Mouse (Mus musculus): ENCODE measurements around the gene Apoh. TPM values are rescaled to one million over a fixed set of nuclear protein-coding genes. Genes with fewer than 3 reads are reported as not detected.

The Apoh gene
- polyA plus RNA-seq, 1 experiment from 2014 or later: 27.2 TPM

DNA sequence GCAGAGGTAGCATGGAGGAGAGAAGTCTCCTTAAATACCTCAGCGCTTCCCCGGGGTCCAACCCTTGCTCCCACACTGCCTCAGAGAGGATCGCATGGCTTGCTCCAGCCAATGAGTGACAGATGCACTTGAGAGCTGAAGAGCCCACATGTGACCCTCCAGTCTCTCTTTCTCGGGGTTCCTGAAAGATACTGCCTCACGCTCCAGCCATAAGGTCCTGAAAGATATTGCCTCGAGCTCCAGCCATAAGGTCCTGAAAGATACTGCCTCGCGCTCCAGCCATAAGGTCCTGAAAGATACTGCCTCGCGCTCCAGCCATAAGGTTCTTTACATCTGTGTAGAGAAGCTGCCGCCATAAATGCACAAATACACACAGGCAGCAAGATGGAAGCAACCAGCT is 24.0 kb upstream of the Apoh start:
- no peaks in the 10 kb centered on the region for H3K27me3 ChIP-seq (ENCODE audit: control insufficient read depth, insufficient read depth, low read length)
- no peaks in the 10 kb centered on the region for H3K4me1 ChIP-seq (ENCODE audit: control insufficient read depth, insufficient read depth, low read length)
- H3K9me3 ChIP-seq (replicated peaks; ENCODE audit: control insufficient read depth, low read length): no peaks in the 10 kb centered on the region
- H3K27ac ChIP-seq (ENCODE audit: low read length): no peak overlapping the region
- H3K4me2 ChIP-seq (ENCODE audit: low read depth, low read length): no peak overlapping the region
- WGBS: 85% methylated on average over 11 of the region's 11 CpGs
- no peak for ATAC-seq (ENCODE audit: insufficient read depth, low FRiP score)
- no peak overlapping the region for H3K9ac ChIP-seq (ENCODE audit: low read length)
- H3K36me3 ChIP-seq (ENCODE audit: control insufficient read depth, insufficient read depth, low read length): no peaks in the 10 kb centered on the region
- H3K4me3 ChIP-seq (replicated peaks; ENCODE audit: low read length): no peak overlapping the region

GRCm38 (mm10) chr11:108320561-108320960 is 22.6 kb upstream of the Apoh start:
- no peak overlapping the region for H3K4me3 ChIP-seq (replicated peaks; ENCODE audit: low read length)
- 79% methylated on average over 7 of the region's 7 CpGs for WGBS
- H3K4me2 ChIP-seq (ENCODE audit: low read depth, low read length): no peak overlapping the region

GRCm38 (mm10) chr11:108322156-108322555 is 21.0 kb upstream of the Apoh start:
- Histone ChIP-seq H3K4me1 (ENCODE audit: control insufficient read depth, insufficient read depth, low read length) (no peaks in the 10 kb centered on the region), H3K4me2 (ENCODE audit: low read depth, low read length) (no peak overlapping the region), H3K27me3 (ENCODE audit: control insufficient read depth, insufficient read depth, low read length) (no peaks in the 10 kb centered on the region), H3K9me3 (replicated peaks; ENCODE audit: control insufficient read depth, low read length) (no peaks in the 10 kb centered on the region), H3K36me3 (ENCODE audit: control insufficient read depth, insufficient read depth, low read length) (no peaks in the 10 kb centered on the region), H3K27ac (ENCODE audit: low read length) (no peak overlapping the region), H3K4me3 (replicated peaks; ENCODE audit: low read length) (no peak overlapping the region), H3K9ac (ENCODE audit: low read length) (no peak overlapping the region)
- ATAC-seq (ENCODE audit: insufficient read depth, low FRiP score): no peak
- WGBS: 81% methylated on average over 2 of the region's 2 CpGs

More at GRCm38 (mm10) chr11:108320561-108320960, 22.6 kb upstream of the Apoh start:
- ATAC-seq (ENCODE audit: insufficient read depth, low FRiP score): no peak
- no peaks in the 10 kb centered on the region for H3K36me3 ChIP-seq (ENCODE audit: control insufficient read depth, insufficient read depth, low read length)
- H3K9me3 ChIP-seq (replicated peaks; ENCODE audit: control insufficient read depth, low read length): no peaks in the 10 kb centered on the region
- no peaks in the 10 kb centered on the region for H3K27me3 ChIP-seq (ENCODE audit: control insufficient read depth, insufficient read depth, low read length)
- H3K4me1 ChIP-seq (ENCODE audit: control insufficient read depth, insufficient read depth, low read length): no peaks in the 10 kb centered on the region
- no peak overlapping the region for H3K9ac ChIP-seq (ENCODE audit: low read length)
- no peak overlapping the region for H3K27ac ChIP-seq (ENCODE audit: low read length)

DNA sequence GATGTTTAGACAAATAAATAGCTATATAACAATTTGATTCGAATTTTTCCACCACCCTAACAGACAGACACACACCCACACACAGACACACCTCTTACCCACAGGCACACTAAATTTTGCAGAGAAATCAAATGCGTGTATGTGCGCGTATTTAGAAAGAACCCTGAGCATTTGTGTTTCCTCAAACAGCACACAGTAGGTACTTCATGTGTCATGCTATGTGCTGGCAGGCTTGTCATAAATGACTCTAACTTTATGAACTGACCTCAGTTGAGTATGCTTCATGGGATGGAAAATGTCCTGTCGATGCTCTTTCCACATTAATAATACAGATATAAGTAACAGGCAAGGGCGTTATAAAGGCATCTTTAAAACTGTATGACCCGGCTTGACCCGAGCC is 17.2 kb upstream of the Apoh start:
- Histone ChIP-seq H3K4me3 (replicated peaks; ENCODE audit: low read length) (no peak overlapping the region), H3K27ac (ENCODE audit: low read length) (no peak overlapping the region), H3K9ac (ENCODE audit: low read length) (no peak overlapping the region), H3K4me2 (ENCODE audit: low read depth, low read length) (no peak overlapping the region), H3K27me3 (ENCODE audit: control insufficient read depth, insufficient read depth, low read length) (no peaks in the 10 kb centered on the region), H3K36me3 (ENCODE audit: control insufficient read depth, insufficient read depth, low read length) (no peaks in the 10 kb centered on the region), H3K9me3 (replicated peaks; ENCODE audit: control insufficient read depth, low read length) (no peaks in the 10 kb centered on the region), H3K4me1 (ENCODE audit: control insufficient read depth, insufficient read depth, low read length) (0 out of 2 replicates have a peak, but pooled peaks cover 5% of the 10 kb centered on the region)
- WGBS: 77% methylated on average over 8 of the region's 8 CpGs
- ATAC-seq (ENCODE audit: insufficient read depth, low FRiP score): no peak

DNA sequence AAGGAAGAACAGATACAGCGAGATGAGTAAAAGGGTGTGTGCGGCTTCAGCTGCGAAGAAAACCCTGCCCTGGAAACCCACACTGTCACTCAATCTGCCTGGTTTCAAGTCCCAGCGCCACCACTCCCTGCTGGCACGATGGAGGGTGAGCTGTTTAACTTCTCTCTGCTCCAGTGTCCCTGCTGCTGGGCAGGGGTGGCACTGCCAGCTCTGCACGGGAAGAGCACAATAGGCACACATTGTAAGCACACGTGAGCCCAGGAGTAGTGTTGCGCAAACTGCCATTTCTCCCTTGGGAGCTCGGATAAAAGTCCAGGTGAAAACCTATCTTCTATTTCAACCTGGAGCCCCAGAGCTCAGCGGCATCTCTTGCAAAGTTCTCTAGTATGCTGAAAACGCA is 12.3 kb upstream of the Apoh start:
- 0 out of 2 replicates have a peak, but pooled peaks cover 5% of the 10 kb centered on the region for H3K4me1 ChIP-seq (ENCODE audit: control insufficient read depth, insufficient read depth, low read length)
- no peak overlapping the region for H3K4me3 ChIP-seq (replicated peaks; ENCODE audit: low read length)
- WGBS: 75% methylated on average over 11 of the region's 11 CpGs
- no peak overlapping the region for H3K9ac ChIP-seq (ENCODE audit: low read length)
- no peak for ATAC-seq (ENCODE audit: insufficient read depth, low FRiP score)
- H3K27me3 ChIP-seq (ENCODE audit: control insufficient read depth, insufficient read depth, low read length): no peaks in the 10 kb centered on the region
- H3K4me2 ChIP-seq (ENCODE audit: low read depth, low read length): no peak overlapping the region
- no peaks in the 10 kb centered on the region for H3K9me3 ChIP-seq (replicated peaks; ENCODE audit: control insufficient read depth, low read length)
- H3K27ac ChIP-seq (ENCODE audit: low read length): no peak overlapping the region
- no peaks in the 10 kb centered on the region for H3K36me3 ChIP-seq (ENCODE audit: control insufficient read depth, insufficient read depth, low read length)

DNA sequence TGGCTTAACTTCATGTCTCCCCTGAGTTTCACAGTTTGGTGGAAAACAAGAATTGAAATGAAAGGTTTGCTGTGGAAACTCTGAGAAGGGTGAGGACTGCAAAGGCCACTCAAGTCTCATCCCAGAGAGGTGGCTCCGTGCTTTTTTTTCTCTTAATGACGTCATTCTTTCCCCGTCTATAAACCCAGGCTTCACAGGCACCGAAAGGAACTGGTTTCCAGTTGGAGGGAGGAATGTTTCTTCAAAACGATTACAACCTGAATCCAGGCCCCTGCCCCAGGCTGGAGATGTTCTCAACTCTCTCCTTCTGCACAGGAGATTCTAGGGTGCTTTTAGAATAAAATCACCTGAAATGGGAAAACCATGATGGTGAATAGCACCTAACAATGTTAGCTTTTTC is 10.1 kb upstream of the Apoh start:
- no peak for ATAC-seq (ENCODE audit: insufficient read depth, low FRiP score)
- 55% methylated on average over 5 of the region's 5 CpGs for WGBS
- H3K9ac ChIP-seq (ENCODE audit: low read length): no peak overlapping the region
- no peak overlapping the region for H3K27ac ChIP-seq (ENCODE audit: low read length)
- H3K27me3 ChIP-seq (ENCODE audit: control insufficient read depth, insufficient read depth, low read length): no peaks in the 10 kb centered on the region
- no peaks in the 10 kb centered on the region for H3K36me3 ChIP-seq (ENCODE audit: control insufficient read depth, insufficient read depth, low read length)
- no peaks in the 10 kb centered on the region for H3K9me3 ChIP-seq (replicated peaks; ENCODE audit: control insufficient read depth, low read length)
- H3K4me1 ChIP-seq (ENCODE audit: control insufficient read depth, insufficient read depth, low read length): peaks cover 5% of the 10 kb centered on the region; the same call in 1 of the 2 replicates
- no peak overlapping the region for H3K4me3 ChIP-seq (replicated peaks; ENCODE audit: low read length)
- H3K4me2 ChIP-seq (ENCODE audit: low read depth, low read length): no peak overlapping the region

DNA sequence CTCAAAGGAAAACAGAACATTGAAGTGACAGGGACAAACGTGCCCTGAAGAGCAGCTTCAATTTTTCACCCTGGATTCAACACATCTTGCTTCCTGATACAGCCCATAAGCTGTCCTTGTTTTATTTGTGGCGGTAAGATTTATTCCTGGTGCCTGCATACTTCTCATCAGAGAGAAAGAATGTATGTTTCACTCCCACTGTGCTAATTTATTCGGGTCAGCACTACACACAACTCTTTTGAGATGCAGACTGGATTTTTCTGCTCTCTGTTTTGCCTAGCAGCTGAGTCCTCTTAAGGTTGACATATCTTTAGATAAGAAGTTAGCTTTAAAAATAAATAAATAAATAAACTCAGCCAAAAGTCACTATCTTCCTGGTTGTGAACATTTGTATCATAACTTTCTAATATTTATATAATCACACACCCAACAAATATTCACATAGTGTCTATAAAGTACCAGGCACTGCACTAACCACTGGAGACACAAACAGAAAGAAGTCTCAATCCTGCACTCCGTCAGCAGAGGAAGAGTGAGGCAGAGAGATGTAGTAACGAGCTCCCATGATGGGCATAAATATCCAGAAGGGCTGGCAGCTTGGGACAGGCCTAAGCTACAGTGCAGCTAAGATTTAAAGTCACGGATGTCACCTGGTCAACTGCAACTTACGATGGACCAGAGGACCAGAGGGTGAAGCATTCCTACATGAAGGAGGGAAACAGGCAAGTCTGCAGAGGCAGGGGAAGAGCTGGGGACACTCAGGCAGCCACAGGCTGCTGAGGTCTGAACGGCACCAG is 9.4 kb upstream of the Apoh start:
- no peak overlapping the region for H3K4me3 ChIP-seq (replicated peaks; ENCODE audit: low read length)
- no peak overlapping the region for H3K4me2 ChIP-seq (ENCODE audit: low read depth, low read length)
- H3K4me1 ChIP-seq (ENCODE audit: control insufficient read depth, insufficient read depth, low read length): peaks cover 5% of the 10 kb centered on the region; the same call in 1 of the 2 replicates
- no peaks in the 10 kb centered on the region for H3K36me3 ChIP-seq (ENCODE audit: control insufficient read depth, insufficient read depth, low read length)
- ATAC-seq (ENCODE audit: insufficient read depth, low FRiP score): no peak
- H3K27ac ChIP-seq (ENCODE audit: low read length): no peak overlapping the region
- H3K9me3 ChIP-seq (replicated peaks; ENCODE audit: control insufficient read depth, low read length): no peaks in the 10 kb centered on the region
- no peaks in the 10 kb centered on the region for H3K27me3 ChIP-seq (ENCODE audit: control insufficient read depth, insufficient read depth, low read length)
- H3K9ac ChIP-seq (ENCODE audit: low read length): no peak overlapping the region
- 55% methylated on average over 8 of the region's 8 CpGs for WGBS

- no peak overlapping the region for H3K4me2 ChIP-seq (ENCODE audit: low read depth, low read length)
- H3K36me3 ChIP-seq (ENCODE audit: control insufficient read depth, insufficient read depth, low read length): no peaks in the 10 kb centered on the region
- no peaks in the 10 kb centered on the region for H3K9me3 ChIP-seq (replicated peaks; ENCODE audit: control insufficient read depth, low read length)
- H3K27me3 ChIP-seq (ENCODE audit: control insufficient read depth, insufficient read depth, low read length): no peaks in the 10 kb centered on the region
- WGBS: 51% methylated on average over 3 of the region's 3 CpGs
- H3K9ac ChIP-seq (ENCODE audit: low read length): no peak overlapping the region
- no peaks in the 10 kb centered on the region; the same call in 1 of the 2 replicates for H3K4me1 ChIP-seq (ENCODE audit: control insufficient read depth, insufficient read depth, low read length)
- ATAC-seq (ENCODE audit: insufficient read depth, low FRiP score): no peak
- H3K4me3 ChIP-seq (replicated peaks; ENCODE audit: low read length): no peak overlapping the region
- H3K27ac ChIP-seq (ENCODE audit: low read length): no peak overlapping the region
Measured at GRCm38 (mm10) chr11:108334658-108335057, 8.5 kb upstream of the Apoh start.

DNA sequence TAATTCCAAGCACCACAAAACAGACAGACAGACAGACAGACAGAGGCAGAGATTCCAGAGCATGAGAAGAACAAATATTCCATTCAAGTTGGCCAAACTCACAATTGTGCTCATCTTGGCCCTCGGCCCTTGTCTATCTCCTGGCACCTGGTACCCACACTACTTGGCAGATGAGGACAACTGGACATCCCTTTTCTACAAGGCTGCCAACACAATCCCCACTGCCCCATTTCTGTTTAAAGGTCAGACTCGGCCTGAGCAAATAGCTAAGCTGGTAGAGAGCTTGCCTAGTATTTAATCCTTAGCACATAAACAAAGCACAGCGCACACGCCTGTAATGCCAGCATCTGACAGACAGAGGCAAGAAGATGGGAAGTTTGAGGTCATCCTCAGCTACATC is 7.6 kb upstream of the Apoh start:
- Histone ChIP-seq H3K9me3 (replicated peaks; ENCODE audit: control insufficient read depth, low read length) (no peaks in the 10 kb centered on the region), H3K9ac (ENCODE audit: low read length) (no peak overlapping the region), H3K4me3 (replicated peaks; ENCODE audit: low read length) (no peak overlapping the region), H3K27ac (ENCODE audit: low read length) (no peak overlapping the region), H3K27me3 (ENCODE audit: control insufficient read depth, insufficient read depth, low read length) (no peaks in the 10 kb centered on the region), H3K4me1 (ENCODE audit: control insufficient read depth, insufficient read depth, low read length) (no peaks in the 10 kb centered on the region; the same call in 1 of the 2 replicates), H3K4me2 (ENCODE audit: low read depth, low read length) (no peak overlapping the region), H3K36me3 (ENCODE audit: control insufficient read depth, insufficient read depth, low read length) (no peaks in the 10 kb centered on the region)
- no peak for ATAC-seq (ENCODE audit: insufficient read depth, low FRiP score)
- 79% methylated on average over 4 of the region's 4 CpGs for WGBS

All from stomach, embryonic 16.5 days (tissue).